Mouse (Mus musculus) lung, adult 2 months (tissue): ENCODE data around the gene Dab1.

Experiments
- CTCF ChIP-seq: fragments of 200-500 bp; IDR thresholded peaks from 2 replicates; pipeline ENCODE4 v1.5.1; 2011; ENCODE audit warnings: mild to moderate bottlenecking, low read length, control low read depth; ENCODE audit not compliant: insufficient read depth
- POLR2A ChIP-seq: fragments of 200-500 bp; IDR thresholded peaks from 2 replicates; pipeline ENCODE4 v1.6.1; 2011; ENCODE audit warnings: low read depth, mild to moderate bottlenecking, control low read depth, low read length, borderline replicate concordance; ENCODE audit errors: extremely low read depth

DNA sequence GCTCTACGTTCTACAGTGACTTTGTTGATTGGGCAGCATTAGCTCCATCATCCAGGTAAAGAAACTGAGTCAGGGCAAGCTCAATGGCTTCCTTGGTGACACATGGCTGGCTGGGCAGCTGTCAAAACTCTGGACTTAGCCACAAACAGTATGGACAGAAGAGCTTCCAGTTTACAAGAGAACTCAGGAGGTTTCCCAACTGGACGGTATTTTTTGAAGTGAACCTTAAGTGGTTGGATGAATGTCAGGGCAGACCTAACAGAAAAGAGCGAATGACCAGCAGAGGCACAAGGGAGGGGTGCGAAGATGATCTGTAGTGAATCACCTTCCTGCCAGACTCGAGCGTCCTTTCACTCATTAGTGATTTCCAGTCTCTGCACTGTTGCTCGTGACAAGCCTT is 857.7 kb downstream of the Dab1 start:
- TF ChIP-seq CTCF (no peak), POLR2A (no peak)
